Mouse (Mus musculus): ENCODE results near the gene Tmem163.

- TF ChIP-seq CTCF (IDR thresholded peaks at IDR 0.05; ENCODE audit: extremely low read depth, insufficient read depth, insufficient read length, insufficient replicate concordance) (no peak), POLR2A (IDR thresholded peaks at IDR 0.05; ENCODE audit: low read depth, low read length) (no peak)
Observed at GRCm38 (mm10) chr1:127668161-127668560, 11.2 kb downstream of the Tmem163 start.
